Mouse (Mus musculus) sigmoid colon, adult 10 weeks (tissue): ENCODE results near the gene Brip1. TPM values are rescaled to one million over a fixed set of nuclear protein-coding genes. Genes with fewer than 3 reads are reported as not detected.

Experiments used
- polyA plus RNA-seq: library from polyadenylated mRNA; stranded (reverse); fragments of 350-450 nt; fragmentation: Illumina TruSeq; extraction: RNeasy Lipid Tissue Mini Kit (QIAGEN cat#74804); gene quantifications from one replicate; pipeline ENCODE4 v1.2.3, GENCODE M21; 2014; ENCODE audit warnings: low read depth, low replicate concordance

Gene Brip1
- 4.8 TPM for polyA plus RNA-seq

GRCm38 (mm10) chr11:86201037-86201786 is at the start of gene Brip1:
Gene Brip1 (minus strand): TSS chr11:86201193.

Other genes starting within 250 kb of the Brip1 start
- gene Ints2, start 56.4 kb upstream of the Brip1 start, polyA plus RNA-seq: 23.9 TPM
- gene Med13, start 156.4 kb upstream of the Brip1 start, polyA plus RNA-seq: 90.4 TPM